Mouse (Mus musculus) myocyte (in vitro differentiated cells): ENCODE measurements around the gene Pip5k1a.

Source experiments
- CEBPB ChIP-seq: IDR thresholded peaks from 2 replicates; pipeline ENCODE4 v1.6.1; 2011; ENCODE audit warnings: mild to moderate bottlenecking, moderate library complexity; ENCODE audit not compliant: poor library complexity, insufficient read depth, severe bottlenecking
- MAX ChIP-seq: IDR thresholded peaks from one replicate; pipeline ENCODE4 v1.6.1; 2011; ENCODE audit warnings: low read depth, mild to moderate bottlenecking, control low read depth
- POLR2A ChIP-seq: IDR thresholded peaks from one replicate; pipeline ENCODE4 v1.6.1; 2011; ENCODE audit warnings: low read depth, mild to moderate bottlenecking, control low read depth, moderate library complexity; ENCODE audit not compliant: insufficient read length
- POLR2AphosphoS2 ChIP-seq: IDR thresholded peaks from one replicate; pipeline ENCODE4 v1.6.1; 2011; ENCODE audit warnings: low read depth, control low read depth; ENCODE audit not compliant: insufficient read length
- TCF12 ChIP-seq: IDR thresholded peaks from one replicate; pipeline ENCODE4 v1.6.1; 2011; ENCODE audit warnings: mild to moderate bottlenecking, control low read depth; ENCODE audit not compliant: poor library complexity, insufficient read depth, severe bottlenecking

DNA sequence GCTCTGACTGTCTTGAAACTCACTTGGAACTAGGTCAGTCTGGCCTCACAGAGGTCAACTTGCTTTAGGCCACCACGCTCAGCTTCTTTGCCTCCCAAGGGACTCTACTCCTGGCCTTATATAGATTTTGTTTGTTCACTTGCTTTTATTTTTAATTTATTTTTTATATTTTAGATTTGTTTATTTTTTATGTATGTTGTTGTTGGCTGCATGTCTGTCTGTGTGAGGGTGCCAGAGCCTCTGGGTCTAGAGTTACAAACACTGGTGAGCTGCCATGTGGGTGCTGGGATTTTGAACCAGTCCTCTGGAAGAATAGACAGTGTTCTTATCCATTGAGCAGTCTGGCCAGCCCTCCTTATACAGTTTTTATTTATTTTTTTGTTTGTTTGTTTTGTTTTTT is 6.0 kb upstream of the Pip5k1a start:
- TF ChIP-seq POLR2A (no peak), TCF12 (no peak), CEBPB (no peak), POLR2AphosphoS2 (no peak), MAX (no peak)
